Mouse (Mus musculus) erythroblast, embryonic 14.5 days (primary cell): ENCODE data around the gene Eif4e1b. TPM values are rescaled to one million over a fixed set of nuclear protein-coding genes. Genes with fewer than 3 reads are reported as not detected.

ENCODE experiments used
- H3K27me3 ChIP-seq: 2 replicates; pipeline ENCODE4 v1.6.1; 2012; ENCODE audit warnings: inconsistent platforms; ENCODE audit not compliant: control insufficient read depth
- H3K36me3 ChIP-seq: 2 replicates; pipeline ENCODE4 v1.6.1; 2012; ENCODE audit warnings: mild to moderate bottlenecking, inconsistent platforms; ENCODE audit not compliant: control insufficient read depth
- H3K4me1 ChIP-seq: 2 replicates; pipeline ENCODE4 v1.6.1; 2012; ENCODE audit warnings: inconsistent platforms; ENCODE audit not compliant: control insufficient read depth
- H3K4me3 ChIP-seq: replicated peaks from 2 replicates; pipeline ENCODE3; 2012; ENCODE audit warnings: moderate library complexity, mild to moderate bottlenecking, inconsistent platforms
- H3K9me3 ChIP-seq: 2 replicates; pipeline ENCODE4 v1.6.1; 2012; ENCODE audit warnings: low read length, inconsistent platforms, mixed read lengths; ENCODE audit not compliant: control insufficient read depth
- GATA1 ChIP-seq: IDR thresholded peaks from 2 replicates; pipeline ENCODE4 v1.6.1; 2012; ENCODE audit warnings: low read length, inconsistent platforms, mixed read lengths
- TAL1 ChIP-seq: IDR thresholded peaks from 3 replicates; pipeline ENCODE4 v1.6.1; 2012; ENCODE audit warnings: low read length, inconsistent platforms, mixed read lengths
- polyA plus RNA-seq: library from polyadenylated mRNA; stranded (reverse); fragments of >175 nt; gene quantifications from 2 replicates; pipeline ENCODE4 v1.2.3, GENCODE M21; 2012

The Eif4e1b gene
- polyA plus RNA-seq, 1 experiment = not detected

DNA sequence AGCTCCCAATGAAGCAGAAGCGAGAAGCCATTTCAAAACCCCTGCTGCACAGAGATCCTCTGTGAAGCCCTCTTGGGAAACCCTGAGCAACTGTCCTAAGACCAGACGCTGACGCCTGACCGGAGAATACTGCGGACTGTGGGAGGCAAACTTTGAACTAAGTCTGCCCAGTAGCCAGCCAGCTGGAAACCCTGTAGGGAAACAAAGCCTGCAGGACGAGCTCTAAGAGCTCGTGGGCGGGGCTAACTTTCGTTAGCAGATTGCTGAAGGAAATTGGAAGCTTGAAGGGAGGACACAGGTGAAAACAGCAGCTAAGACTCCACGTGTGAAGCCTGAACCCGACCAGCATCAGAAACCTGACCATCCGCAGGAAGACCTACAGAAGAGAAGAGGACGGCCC, 45.7 kb downstream of the Eif4e1b start:
- Histone ChIP-seq H3K27me3 (no peaks in the 10 kb centered on the region; the same call in 1 of the 2 replicates), H3K4me1 (no peaks in the 10 kb centered on the region), H3K4me3 (no peak overlapping the region), H3K36me3 (no peaks in the 10 kb centered on the region), H3K9me3 (no peaks in the 10 kb centered on the region)
- TF ChIP-seq TAL1 = no peak
- no peak for TF ChIP-seq GATA1

- H3K4me1 ChIP-seq = no peaks in the 10 kb centered on the region
- no peaks in the 10 kb centered on the region; the same call in 1 of the 2 replicates for H3K9me3 ChIP-seq
- H3K4me3 ChIP-seq = no peak overlapping the region
- no peak for TF ChIP-seq GATA1
- no peak for TF ChIP-seq TAL1
- no peaks in the 10 kb centered on the region for H3K36me3 ChIP-seq
- H3K27me3 ChIP-seq = no peaks in the 10 kb centered on the region
These were observed 52.7 kb downstream of the Eif4e1b start for GRCm38 (mm10) chr13:54836351-54837030.

DNA sequence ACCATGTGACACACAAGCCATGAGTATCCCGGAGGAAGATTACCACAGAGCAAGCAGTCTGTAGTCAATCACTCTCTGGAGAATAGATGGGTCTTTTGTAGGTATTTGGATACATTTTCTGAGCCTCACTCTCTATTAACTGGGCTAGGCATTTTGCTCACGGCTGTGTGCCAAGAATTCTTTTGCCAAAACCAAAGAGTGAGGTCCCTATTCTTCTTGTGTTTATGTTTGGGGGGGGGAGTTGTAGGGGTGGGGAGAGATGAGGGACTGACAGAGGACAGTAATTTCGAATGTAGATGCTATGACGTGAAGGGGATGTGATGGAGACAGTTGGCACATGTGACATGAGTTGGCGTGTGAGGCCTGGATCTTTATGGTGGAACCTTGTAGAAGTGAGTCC, 53.3 kb downstream of the Eif4e1b start:
- Histone ChIP-seq H3K9me3 (peaks cover 2% of the 10 kb centered on the region; the same call in 1 of the 2 replicates), H3K36me3 (no peaks in the 10 kb centered on the region), H3K4me3 (no peak overlapping the region), H3K4me1 (no peaks in the 10 kb centered on the region), H3K27me3 (no peaks in the 10 kb centered on the region)
- TF ChIP-seq TAL1 = no peak

- no peak overlapping the region for H3K4me3 ChIP-seq
- H3K4me1 ChIP-seq = no peaks in the 10 kb centered on the region
- no peaks in the 10 kb centered on the region for H3K27me3 ChIP-seq
- TF ChIP-seq GATA1 = no peak
- no peak for TF ChIP-seq TAL1
- no peaks in the 10 kb centered on the region for H3K36me3 ChIP-seq
- H3K9me3 ChIP-seq = peaks cover 2% of the 10 kb centered on the region; the same call in 1 of the 2 replicates
These were observed 53.7 kb downstream of the Eif4e1b start for GRCm38 (mm10) chr13:54837471-54837889.

Other genes with a start within 250 kb of the Eif4e1b start
- 2.7 and 3.4 TPM in 2 replicates for gene 4833439L19Rik, start 218.6 kb upstream of the Eif4e1b start, polyA plus RNA-seq
- gene Arl10, start 209.0 kb upstream of the Eif4e1b start, polyA plus RNA-seq = 0.08 TPM in 1 of 2 replicates, not detected in the other
- 0.77 and 1.7 TPM in 2 replicates for gene Nop16, start 193.9 kb upstream of the Eif4e1b start, polyA plus RNA-seq
- gene Higd2a, start 193.8 kb upstream of the Eif4e1b start, polyA plus RNA-seq = 3.8 and 14.7 TPM in 2 replicates
- gene Cltb, start 172.7 kb upstream of the Eif4e1b start, polyA plus RNA-seq = 46.7 and 79.0 TPM in 2 replicates
- gene Faf2, start 162.2 kb upstream of the Eif4e1b start, polyA plus RNA-seq = 1.3 and 1.5 TPM in 2 replicates
- 20.2 and 23.6 TPM in 2 replicates for gene Rnf44, start 90.1 kb upstream of the Eif4e1b start, polyA plus RNA-seq
- gene Cdhr2, start 82.5 kb upstream of the Eif4e1b start, polyA plus RNA-seq = 0.03 TPM in 1 of 2 replicates, not detected in the other
- gene Gprin1, start 34.1 kb upstream of the Eif4e1b start, polyA plus RNA-seq = not detected in 2 replicates
- gene Sncb, start 17.4 kb upstream of the Eif4e1b start, polyA plus RNA-seq = not detected in 2 replicates
- not detected in 2 replicates for gene Tspan17, start 5.4 kb downstream of the Eif4e1b start, polyA plus RNA-seq
- not detected in 2 replicates for gene Unc5a, start 165.4 kb downstream of the Eif4e1b start, polyA plus RNA-seq
- 0.08 and 0.11 TPM in 2 replicates for gene Hk3, start 237.4 kb downstream of the Eif4e1b start, polyA plus RNA-seq